Mouse (Mus musculus): ENCODE measurements around the gene Olfr635. TPM values are rescaled to one million over a fixed set of nuclear protein-coding genes. Genes with fewer than 3 reads are reported as not detected.

Olfr635 gene
- polyA plus RNA-seq (2014; fragmentation: Illumina TruSeq; extraction: RNeasy Lipid Tissue Mini Kit (QIAGEN cat#74804); ENCODE audit: low read depth, low replicate concordance): not detected

GRCm38 (mm10) chr7:103970852-103971251 lies at the start of gene Olfr635:
Olfr635 (plus strand) TSS chr7:103971152.

GRCm38 (mm10) chr7:103928525-103928924 lies 42.4 kb upstream of the Olfr635 start, which contains the start of gene Olfr631:
Olfr631 (plus strand) TSS chr7:103928825.

GRCm38 (mm10) chr7:103934264-103934663 lies 36.7 kb upstream of the Olfr635 start, which contains the start of gene Olfr632:
Olfr632 (plus strand) TSS chr7:103934347.

DNA sequence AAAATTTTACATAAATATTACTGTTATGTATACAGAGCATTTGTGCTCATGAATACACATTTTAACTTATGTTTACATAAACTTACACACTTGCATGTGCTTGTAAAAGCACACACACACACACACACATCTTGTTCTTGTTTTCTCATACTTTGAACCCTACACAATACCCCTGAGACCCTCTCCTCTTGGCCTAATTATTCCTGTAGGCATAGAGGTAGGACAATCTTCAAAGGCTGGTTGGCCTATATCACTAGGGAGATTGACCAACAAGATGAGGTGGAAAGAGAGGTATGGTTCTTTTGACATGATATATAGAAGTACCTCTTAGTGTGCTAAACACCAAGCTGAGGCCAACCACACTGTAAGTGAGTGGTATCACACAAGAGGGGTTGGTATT lies 26.8 kb upstream of the Olfr635 start, which contains the start of gene Olfr633:
Gene Olfr633, plus strand, starts transcription at position 301 of the 400 bp plus-strand sequence.

DNA sequence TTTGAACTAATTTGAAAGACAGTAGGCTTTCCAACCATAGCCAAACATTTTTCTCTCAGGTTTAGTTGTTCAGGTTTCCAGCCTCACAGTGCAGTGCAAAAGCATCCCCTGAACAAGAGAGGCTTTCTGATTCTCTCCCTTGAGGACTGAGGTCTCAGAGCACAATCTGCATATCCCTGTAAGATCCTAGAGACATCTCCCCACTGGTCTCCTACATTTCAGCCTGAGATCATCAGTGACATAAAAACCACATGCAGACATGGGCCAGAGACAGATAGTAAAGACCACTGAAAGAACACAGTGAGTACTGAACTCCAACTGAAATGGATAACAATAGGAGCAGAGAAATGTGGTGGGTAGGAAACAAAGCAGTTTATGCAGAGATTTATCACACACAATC lies 27.5 kb downstream of the Olfr635 start, which contains the start of gene Olfr638:
Gene Olfr638, plus strand, starts transcription at position 301 of the 400 bp plus-strand sequence.

GRCm38 (mm10) chr7:104017203-104017602 lies 46.3 kb downstream of the Olfr635 start, which contains the start of gene Olfr639:
Olfr639 (minus strand) TSS chr7:104017303.

DNA sequence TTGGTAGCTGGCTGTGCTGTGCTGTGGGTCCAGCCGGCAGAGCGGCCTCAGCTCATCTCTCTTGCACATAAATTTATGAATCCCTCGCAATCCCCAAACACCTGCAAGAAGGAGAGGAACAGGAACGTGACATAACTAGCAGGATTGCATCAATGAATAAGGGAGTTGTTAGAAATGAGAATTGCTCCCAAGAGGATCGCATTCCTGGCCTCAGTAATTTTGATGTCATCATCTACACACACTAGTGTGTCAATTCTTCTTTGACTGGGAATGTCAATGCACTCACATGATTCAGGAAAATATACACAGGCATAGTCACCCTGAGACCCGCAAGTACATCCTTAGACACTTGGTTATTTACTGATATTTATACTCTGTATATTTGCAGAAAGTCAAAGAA lies 54.5 kb downstream of the Olfr635 start, which contains the start of gene Olfr640:
Gene Olfr640, minus strand, starts transcription at position 101 of the 400 bp plus-strand sequence.

DNA sequence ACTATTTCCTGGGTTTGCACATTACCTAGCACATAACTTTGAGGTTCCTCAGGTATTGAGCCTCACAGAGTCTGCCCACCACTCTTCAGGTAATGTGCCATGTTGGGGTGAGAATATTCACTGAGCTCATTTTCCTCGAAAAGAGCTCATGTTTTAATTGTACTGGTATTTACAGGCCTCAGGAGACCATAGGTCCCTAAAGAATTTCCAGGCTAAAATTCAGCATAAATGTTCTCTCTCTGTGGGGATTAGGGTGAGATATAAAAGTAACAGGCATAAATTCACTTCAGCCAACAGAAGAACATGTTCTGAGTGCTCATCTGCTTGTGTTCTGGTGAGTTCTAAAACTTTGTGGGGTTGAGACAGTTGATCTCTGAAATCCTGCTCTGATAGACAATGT lies 64.2 kb downstream of the Olfr635 start, which contains the start of gene Olfr641:
Gene Olfr641, plus strand, starts transcription at position 301 of the 400 bp plus-strand sequence.

Other genes starting within 250 kb of the Olfr635 start
- gene Olfr628, start 240.8 kb upstream of the Olfr635 start, polyA plus RNA-seq (2014; fragmentation: Illumina TruSeq; extraction: RNeasy Lipid Tissue Mini Kit (QIAGEN cat#74804); ENCODE audit: low read depth, low replicate concordance): not detected
- not detected for gene Olfr629, start 226.2 kb upstream of the Olfr635 start, polyA plus RNA-seq (2014; fragmentation: Illumina TruSeq; extraction: RNeasy Lipid Tissue Mini Kit (QIAGEN cat#74804); ENCODE audit: low read depth, low replicate concordance)
- not detected for gene Olfr630, start 213.8 kb upstream of the Olfr635 start, polyA plus RNA-seq (2014; fragmentation: Illumina TruSeq; extraction: RNeasy Lipid Tissue Mini Kit (QIAGEN cat#74804); ENCODE audit: low read depth, low replicate concordance)
- gene Olfr69, start 199.6 kb upstream of the Olfr635 start, polyA plus RNA-seq (2014; fragmentation: Illumina TruSeq; extraction: RNeasy Lipid Tissue Mini Kit (QIAGEN cat#74804); ENCODE audit: low read depth, low replicate concordance): not detected
- gene Olfr68, start 191.5 kb upstream of the Olfr635 start, polyA plus RNA-seq (2014; fragmentation: Illumina TruSeq; extraction: RNeasy Lipid Tissue Mini Kit (QIAGEN cat#74804); ENCODE audit: low read depth, low replicate concordance): not detected
- gene Olfr67, start 179.3 kb upstream of the Olfr635 start, polyA plus RNA-seq (2014; fragmentation: Illumina TruSeq; extraction: RNeasy Lipid Tissue Mini Kit (QIAGEN cat#74804); ENCODE audit: low read depth, low replicate concordance): not detected
- 353 TPM for gene Hbb-bt, start 157.2 kb upstream of the Olfr635 start, polyA plus RNA-seq (2014; fragmentation: Illumina TruSeq; extraction: RNeasy Lipid Tissue Mini Kit (QIAGEN cat#74804); ENCODE audit: low read depth, low replicate concordance)
- gene Hbb-bs, start 143.1 kb upstream of the Olfr635 start, polyA plus RNA-seq (2014; fragmentation: Illumina TruSeq; extraction: RNeasy Lipid Tissue Mini Kit (QIAGEN cat#74804); ENCODE audit: low read depth, low replicate concordance): 2,394 TPM
- gene Hbb-bh2, start 130.6 kb upstream of the Olfr635 start, polyA plus RNA-seq (2014; fragmentation: Illumina TruSeq; extraction: RNeasy Lipid Tissue Mini Kit (QIAGEN cat#74804); ENCODE audit: low read depth, low replicate concordance): not detected
- gene Hbb-bh1, start 128.0 kb upstream of the Olfr635 start, polyA plus RNA-seq (2014; fragmentation: Illumina TruSeq; extraction: RNeasy Lipid Tissue Mini Kit (QIAGEN cat#74804); ENCODE audit: low read depth, low replicate concordance): not detected
- not detected for gene Hbb-y, start 117.9 kb upstream of the Olfr635 start, polyA plus RNA-seq (2014; fragmentation: Illumina TruSeq; extraction: RNeasy Lipid Tissue Mini Kit (QIAGEN cat#74804); ENCODE audit: low read depth, low replicate concordance)
- not detected for gene Olfr66, start 84.9 kb upstream of the Olfr635 start, polyA plus RNA-seq (2014; fragmentation: Illumina TruSeq; extraction: RNeasy Lipid Tissue Mini Kit (QIAGEN cat#74804); ENCODE audit: low read depth, low replicate concordance)
- gene Olfr64, start 76.7 kb upstream of the Olfr635 start, polyA plus RNA-seq (2014; fragmentation: Illumina TruSeq; extraction: RNeasy Lipid Tissue Mini Kit (QIAGEN cat#74804); ENCODE audit: low read depth, low replicate concordance): not detected
- not detected for gene Olfr65, start 67.7 kb upstream of the Olfr635 start, polyA plus RNA-seq (2014; fragmentation: Illumina TruSeq; extraction: RNeasy Lipid Tissue Mini Kit (QIAGEN cat#74804); ENCODE audit: low read depth, low replicate concordance)
- gene Olfr631, start 42.3 kb upstream of the Olfr635 start, polyA plus RNA-seq (2014; fragmentation: Illumina TruSeq; extraction: RNeasy Lipid Tissue Mini Kit (QIAGEN cat#74804); ENCODE audit: low read depth, low replicate concordance): not detected
- gene Olfr632, start 36.8 kb upstream of the Olfr635 start, polyA plus RNA-seq (2014; fragmentation: Illumina TruSeq; extraction: RNeasy Lipid Tissue Mini Kit (QIAGEN cat#74804); ENCODE audit: low read depth, low replicate concordance): not detected
- not detected for gene Olfr633, start 26.7 kb upstream of the Olfr635 start, polyA plus RNA-seq (2014; fragmentation: Illumina TruSeq; extraction: RNeasy Lipid Tissue Mini Kit (QIAGEN cat#74804); ENCODE audit: low read depth, low replicate concordance)
- gene Olfr638, start 27.6 kb downstream of the Olfr635 start, polyA plus RNA-seq (2014; fragmentation: Illumina TruSeq; extraction: RNeasy Lipid Tissue Mini Kit (QIAGEN cat#74804); ENCODE audit: low read depth, low replicate concordance): not detected
- not detected for gene Olfr639, start 46.2 kb downstream of the Olfr635 start, polyA plus RNA-seq (2014; fragmentation: Illumina TruSeq; extraction: RNeasy Lipid Tissue Mini Kit (QIAGEN cat#74804); ENCODE audit: low read depth, low replicate concordance)
- not detected for gene Olfr640, start 54.4 kb downstream of the Olfr635 start, polyA plus RNA-seq (2014; fragmentation: Illumina TruSeq; extraction: RNeasy Lipid Tissue Mini Kit (QIAGEN cat#74804); ENCODE audit: low read depth, low replicate concordance)
- gene Olfr641, start 64.3 kb downstream of the Olfr635 start, polyA plus RNA-seq (2014; fragmentation: Illumina TruSeq; extraction: RNeasy Lipid Tissue Mini Kit (QIAGEN cat#74804); ENCODE audit: low read depth, low replicate concordance): not detected
- gene Olfr642, start 81.5 kb downstream of the Olfr635 start, polyA plus RNA-seq (2014; fragmentation: Illumina TruSeq; extraction: RNeasy Lipid Tissue Mini Kit (QIAGEN cat#74804); ENCODE audit: low read depth, low replicate concordance): not detected
- gene 4930516K23Rik, start 90.3 kb downstream of the Olfr635 start, polyA plus RNA-seq (2014; fragmentation: Illumina TruSeq; extraction: RNeasy Lipid Tissue Mini Kit (QIAGEN cat#74804); ENCODE audit: low read depth, low replicate concordance): not detected
- gene Olfr644, start 100.7 kb downstream of the Olfr635 start, polyA plus RNA-seq (2014; fragmentation: Illumina TruSeq; extraction: RNeasy Lipid Tissue Mini Kit (QIAGEN cat#74804); ENCODE audit: low read depth, low replicate concordance): not detected
- not detected for gene Olfr645, start 114.3 kb downstream of the Olfr635 start, polyA plus RNA-seq (2014; fragmentation: Illumina TruSeq; extraction: RNeasy Lipid Tissue Mini Kit (QIAGEN cat#74804); ENCODE audit: low read depth, low replicate concordance)
- gene Olfr646, start 133.7 kb downstream of the Olfr635 start, polyA plus RNA-seq (2014; fragmentation: Illumina TruSeq; extraction: RNeasy Lipid Tissue Mini Kit (QIAGEN cat#74804); ENCODE audit: low read depth, low replicate concordance): not detected
- 0.88 TPM for gene Ubqln5, start 158.7 kb downstream of the Olfr635 start, polyA plus RNA-seq (2014; fragmentation: Illumina TruSeq; extraction: RNeasy Lipid Tissue Mini Kit (QIAGEN cat#74804); ENCODE audit: low read depth, low replicate concordance)
- gene Olfr643, start 166.3 kb downstream of the Olfr635 start, polyA plus RNA-seq (2014; fragmentation: Illumina TruSeq; extraction: RNeasy Lipid Tissue Mini Kit (QIAGEN cat#74804); ENCODE audit: low read depth, low replicate concordance): not detected
- gene Ubqln3, start 172.1 kb downstream of the Olfr635 start, polyA plus RNA-seq (2014; fragmentation: Illumina TruSeq; extraction: RNeasy Lipid Tissue Mini Kit (QIAGEN cat#74804); ENCODE audit: low read depth, low replicate concordance): 7.9 TPM
- gene Ubqlnl, start 179.4 kb downstream of the Olfr635 start, polyA plus RNA-seq (2014; fragmentation: Illumina TruSeq; extraction: RNeasy Lipid Tissue Mini Kit (QIAGEN cat#74804); ENCODE audit: low read depth, low replicate concordance): 6.5 TPM
- not detected for gene Olfm5, start 193.7 kb downstream of the Olfr635 start, polyA plus RNA-seq (2014; fragmentation: Illumina TruSeq; extraction: RNeasy Lipid Tissue Mini Kit (QIAGEN cat#74804); ENCODE audit: low read depth, low replicate concordance)
- gene Olfr648, start 212.2 kb downstream of the Olfr635 start, polyA plus RNA-seq (2014; fragmentation: Illumina TruSeq; extraction: RNeasy Lipid Tissue Mini Kit (QIAGEN cat#74804); ENCODE audit: low read depth, low replicate concordance): not detected
- gene Olfr649, start 224.8 kb downstream of the Olfr635 start, polyA plus RNA-seq (2014; fragmentation: Illumina TruSeq; extraction: RNeasy Lipid Tissue Mini Kit (QIAGEN cat#74804); ENCODE audit: low read depth, low replicate concordance): not detected
- 1.7 TPM for gene Trim6, start 247.6 kb downstream of the Olfr635 start, polyA plus RNA-seq (2014; fragmentation: Illumina TruSeq; extraction: RNeasy Lipid Tissue Mini Kit (QIAGEN cat#74804); ENCODE audit: low read depth, low replicate concordance)